Mouse (Mus musculus) E14TG2a.4 (cell line): ENCODE measurements at regions not wholly inside any gene's neighbourhood (a gene's known extent, or its start where the extent isn't known, plus 50 kb on each side); places are given as distances from the start of the nearest gene placed in this dataset.

Experiments
- H3K27me3 ChIP-seq: 2 replicates; pipeline ENCODE4 v1.6.1; 2014; ENCODE audit warnings: low read length, control low read depth; ENCODE audit not compliant: insufficient read depth
- H3K36me3 ChIP-seq: 2 replicates; pipeline ENCODE4 v1.6.1; 2014; ENCODE audit warnings: low read length, control low read depth; ENCODE audit not compliant: insufficient read depth
- H3K4me1 ChIP-seq: replicated peaks from 2 replicates; pipeline ENCODE4 v1.6.1; 2014; ENCODE audit warnings: low read depth, low read length, control low read depth
- H3K4me3 ChIP-seq: replicated peaks from 2 replicates; pipeline ENCODE4 v1.5.1; 2014; ENCODE audit warnings: mild to moderate bottlenecking, low read length
- H3K9me3 ChIP-seq: 2 replicates; pipeline ENCODE4 v1.6.1; 2014; ENCODE audit warnings: low read length, control low read depth
- CTCF ChIP-seq: conservative IDR thresholded peaks from 2 replicates; pipeline ENCODE4 v1.5.1; 2014; ENCODE audit warnings: low read length
- NANOG ChIP-seq: IDR thresholded peaks from 2 replicates; pipeline ENCODE4 v1.6.1; 2014; ENCODE audit warnings: borderline replicate concordance, low read length, mixed read lengths
- POU5F1 ChIP-seq: IDR thresholded peaks from 2 replicates; pipeline ENCODE4 v1.6.1; 2014; ENCODE audit warnings: low read length, borderline replicate concordance

DNA sequence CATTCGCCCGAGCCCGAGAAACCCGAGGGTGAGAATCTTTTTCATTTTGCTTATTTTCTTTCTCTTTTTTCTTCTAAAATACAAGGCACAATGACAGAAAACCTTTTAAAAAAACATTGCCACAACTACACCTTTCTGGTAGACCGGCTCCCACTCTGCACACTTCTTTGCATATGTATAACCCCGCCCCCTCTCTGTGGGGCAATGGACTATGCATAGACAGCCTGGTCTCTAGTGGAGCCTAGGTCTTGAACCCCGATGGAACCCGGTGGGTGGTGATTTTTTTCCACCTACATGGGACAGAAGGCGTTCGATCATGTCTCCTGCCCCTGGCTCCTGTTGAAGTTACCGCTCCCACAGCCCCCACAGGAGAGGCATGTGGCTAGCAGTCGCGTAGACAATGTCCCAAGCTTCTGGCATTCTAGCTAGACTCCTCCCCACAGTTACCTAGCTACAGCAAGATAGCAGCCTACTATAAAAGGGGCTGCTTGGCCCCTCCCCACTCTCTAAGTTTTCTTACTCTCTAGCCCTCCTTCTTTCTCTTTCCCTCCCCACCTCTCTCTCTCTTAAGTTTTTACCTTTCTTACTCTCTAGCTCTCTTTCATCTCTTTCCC lies 183.6 kb downstream of the 9530068E07Rik start:
- TF ChIP-seq NANOG (no peak), CTCF (no peak), POU5F1 (no peak)
- Histone ChIP-seq H3K36me3 (no peaks in the 10 kb centered on the region), H3K27me3 (no peaks in the 10 kb centered on the region)

DNA sequence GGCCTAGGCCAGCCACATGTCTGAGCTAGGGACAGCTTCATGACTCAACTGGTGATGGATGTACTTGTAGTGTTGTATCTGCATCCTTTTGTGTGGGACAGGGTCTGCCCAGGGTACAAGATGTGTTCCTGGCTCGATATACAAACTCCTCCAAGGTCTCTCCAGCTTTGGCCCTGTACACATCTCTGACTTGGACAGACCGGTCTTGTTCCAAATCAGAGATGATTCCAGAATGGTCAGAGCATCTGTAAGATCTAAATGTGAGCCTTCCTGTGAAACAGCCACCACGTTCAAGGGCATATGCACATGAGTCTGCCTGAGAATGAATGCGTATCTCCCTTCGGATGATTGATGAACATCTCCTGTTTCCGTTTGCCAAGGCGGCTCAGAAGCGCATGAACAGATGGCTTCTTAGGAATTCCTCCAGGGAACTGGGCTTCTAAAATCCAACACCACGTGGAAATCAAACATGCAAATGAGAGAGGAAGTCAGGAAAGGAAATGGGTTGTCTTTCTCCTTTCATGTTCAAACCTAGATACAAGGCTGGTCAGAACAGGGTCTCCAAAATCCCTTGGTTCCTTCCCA lies 172.7 kb upstream of the Fstl4 start:
- Histone ChIP-seq H3K36me3 (no peaks in the 10 kb centered on the region), H3K27me3 (peaks cover 9% of the 10 kb centered on the region), H3K4me3 (no peak overlapping the region), H3K4me1 (no peaks in the 10 kb centered on the region), H3K9me3 (peaks cover 9% of the 10 kb centered on the region)
- no peak for TF ChIP-seq POU5F1
- no peak for TF ChIP-seq NANOG
- TF ChIP-seq CTCF: no peak

More for the DNA sequence above, 183.6 kb downstream of the 9530068E07Rik start:
- peak overlapping the region; percentile 17; the same call in 1 of the 2 replicates for H3K4me3 ChIP-seq
- peaks cover 17% of the 10 kb centered on the region for H3K4me1 ChIP-seq
- no peaks in the 10 kb centered on the region for H3K9me3 ChIP-seq

DNA sequence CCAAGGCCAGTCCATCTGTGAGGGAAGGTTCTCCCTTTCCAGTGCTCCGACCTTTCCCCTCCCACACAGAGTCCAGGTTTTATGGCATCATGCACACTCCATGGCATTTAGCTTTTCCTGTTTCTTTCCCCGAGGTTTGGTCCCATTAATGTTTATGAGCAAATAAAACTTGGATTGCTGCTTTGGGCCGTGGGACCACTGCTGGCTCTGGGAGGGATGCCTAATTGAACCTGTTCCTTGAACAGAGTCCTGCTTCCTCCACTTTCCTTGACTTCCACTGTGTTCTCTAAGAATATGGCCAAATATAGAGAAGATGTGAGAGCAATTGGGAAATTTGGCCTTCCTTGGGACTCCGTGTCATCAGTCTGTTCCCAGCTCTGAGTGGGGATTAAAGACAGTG lies 170.3 kb upstream of the Fstl4 start:
- H3K27me3 ChIP-seq: no peaks in the 10 kb centered on the region
- TF ChIP-seq POU5F1 (no peak), CTCF (no peak), NANOG (no peak)
- H3K4me1 ChIP-seq: no peaks in the 10 kb centered on the region
- H3K4me3 ChIP-seq: no peak overlapping the region
- peaks cover 14% of the 10 kb centered on the region for H3K9me3 ChIP-seq
- no peaks in the 10 kb centered on the region for H3K36me3 ChIP-seq

DNA sequence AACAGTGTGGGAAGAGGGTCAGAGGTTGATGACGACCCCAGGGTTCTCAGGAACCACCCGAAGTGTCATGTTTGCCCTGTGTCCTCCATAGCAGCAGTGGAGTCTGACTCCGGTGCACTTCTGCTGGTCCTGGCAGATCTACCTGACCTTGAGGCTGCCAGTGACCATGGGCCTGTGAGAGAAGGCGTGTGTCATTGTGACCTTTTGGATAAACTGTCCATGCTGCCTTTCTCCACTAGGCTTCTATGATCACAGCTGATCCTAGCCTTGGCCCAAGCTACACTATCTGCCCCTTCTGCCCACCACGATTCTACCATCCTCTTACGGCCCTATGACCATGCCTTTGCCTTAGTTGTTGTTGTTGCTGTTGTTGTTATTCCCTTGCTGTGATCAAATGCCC lies 163.2 kb upstream of the Fstl4 start:
- TF ChIP-seq NANOG: no peak
- no peak for TF ChIP-seq POU5F1
- TF ChIP-seq CTCF: no peak
- H3K9me3 ChIP-seq: peaks cover 10% of the 10 kb centered on the region
- no peaks in the 10 kb centered on the region for H3K27me3 ChIP-seq
- H3K36me3 ChIP-seq: no peaks in the 10 kb centered on the region
- no peak overlapping the region for H3K4me3 ChIP-seq
- H3K4me1 ChIP-seq: 0 out of 2 replicates have a peak, but pooled peaks cover 6% of the 10 kb centered on the region

DNA sequence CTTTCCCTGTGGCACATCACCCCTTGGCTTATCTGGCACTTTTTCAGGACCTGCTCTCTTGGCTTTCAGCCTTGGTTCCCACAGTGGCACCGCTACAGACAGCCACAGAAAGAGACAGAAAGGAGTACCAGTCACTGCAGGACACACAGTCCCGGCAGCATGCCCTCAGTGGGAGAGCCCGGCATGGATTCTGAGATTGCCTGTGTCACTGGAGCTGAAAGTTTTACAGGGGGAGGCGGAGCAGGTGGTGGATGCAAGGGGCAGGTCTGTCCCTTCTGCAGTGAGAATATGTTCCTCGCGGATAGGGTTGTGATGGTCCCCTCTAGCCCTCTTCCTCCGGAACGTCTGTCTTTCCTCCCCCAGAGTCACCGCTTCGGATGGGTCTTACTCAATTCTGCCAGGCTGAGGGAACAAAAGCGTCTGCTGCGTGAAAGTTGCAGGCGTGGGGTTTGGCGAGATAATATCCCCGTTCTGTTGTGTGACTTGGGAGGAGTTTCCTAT lies 162.3 kb upstream of the Fstl4 start:
- Histone ChIP-seq H3K9me3 (peaks cover 19% of the 10 kb centered on the region), H3K36me3 (no peaks in the 10 kb centered on the region), H3K4me3 (0 out of 2 replicates have a peak overlapping the region, but pooled peaks have one; percentile 4), H3K27me3 (no peaks in the 10 kb centered on the region), H3K4me1 (0 out of 2 replicates have a peak, but pooled peaks cover 6% of the 10 kb centered on the region)
- no peak for TF ChIP-seq CTCF
- TF ChIP-seq POU5F1: no peak
- no peak for TF ChIP-seq NANOG

DNA sequence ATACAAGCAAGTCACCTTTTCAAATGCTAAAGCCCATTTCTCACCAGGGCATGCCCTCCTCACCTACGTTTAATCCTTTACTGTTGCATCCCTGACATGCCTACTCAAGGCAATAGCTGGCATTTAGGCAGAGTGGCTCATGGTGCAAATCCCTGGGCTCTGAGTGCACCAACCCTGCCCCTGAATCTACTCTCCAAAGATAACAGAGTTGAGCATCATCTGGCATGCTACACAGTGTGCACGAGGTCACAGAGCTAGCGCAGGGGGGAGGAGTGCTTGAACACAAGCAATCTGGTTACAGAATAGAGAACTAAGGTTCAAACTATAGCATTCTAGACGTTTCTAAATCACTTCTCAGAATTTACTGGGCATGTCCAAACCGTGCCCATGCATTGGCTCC lies 161.6 kb upstream of the Fstl4 start:
- Histone ChIP-seq H3K36me3 (no peaks in the 10 kb centered on the region), H3K9me3 (peaks cover 20% of the 10 kb centered on the region), H3K4me3 (no peak overlapping the region), H3K4me1 (0 out of 2 replicates have a peak, but pooled peaks cover 6% of the 10 kb centered on the region), H3K27me3 (no peaks in the 10 kb centered on the region)
- TF ChIP-seq POU5F1 (no peak), NANOG (no peak), CTCF (no peak)

DNA sequence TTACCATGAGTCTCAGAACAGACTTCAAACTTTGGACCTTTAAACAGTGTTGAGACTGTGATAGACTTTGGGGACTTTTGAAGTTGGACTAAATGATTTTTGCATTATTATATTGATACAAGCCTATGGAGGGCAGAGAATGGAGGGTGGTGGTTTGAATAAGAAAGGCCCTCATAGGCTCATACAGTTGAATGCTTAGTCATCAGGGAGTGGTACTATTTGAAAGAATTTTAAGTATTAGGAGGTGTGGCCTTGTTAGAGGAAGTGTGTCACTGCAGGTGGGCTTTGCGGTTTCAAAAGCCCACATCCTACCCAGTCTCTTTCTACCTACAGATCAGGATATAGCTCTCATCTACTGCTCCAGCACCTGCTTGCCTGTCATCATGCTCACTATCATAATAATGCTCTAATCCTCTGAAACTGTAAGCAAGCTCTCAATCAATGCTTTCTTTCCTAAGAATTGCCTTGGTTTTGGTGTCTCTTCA lies 153.7 kb upstream of the Fstl4 start:
- no peaks in the 10 kb centered on the region for H3K36me3 ChIP-seq
- H3K4me1 ChIP-seq: no peaks in the 10 kb centered on the region
- H3K4me3 ChIP-seq: no peak overlapping the region
- TF ChIP-seq CTCF (no peak), POU5F1 (no peak), NANOG (no peak)
- H3K27me3 ChIP-seq: no peaks in the 10 kb centered on the region
- H3K9me3 ChIP-seq: peaks cover 74% of the 10 kb centered on the region

DNA sequence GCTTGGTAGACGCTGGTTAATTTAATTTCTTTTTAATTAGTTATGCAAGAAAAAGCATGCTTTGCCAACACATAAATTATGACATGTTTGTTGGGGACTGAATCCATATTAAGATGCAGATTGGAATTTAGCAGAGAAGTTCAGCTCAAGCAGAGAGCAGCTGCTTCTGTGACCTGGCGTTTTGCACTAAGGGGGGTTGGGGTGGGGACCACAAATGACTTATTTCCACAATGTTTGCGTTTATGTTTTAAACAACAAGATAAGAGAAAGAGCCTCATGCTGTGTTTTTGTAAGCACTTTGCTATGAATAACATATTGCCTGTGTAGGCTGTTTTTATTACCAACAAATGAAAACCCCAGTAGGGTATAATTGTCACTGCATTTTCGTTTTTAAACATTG lies 148.8 kb upstream of the Fstl4 start:
- peaks cover 32% of the 10 kb centered on the region for H3K9me3 ChIP-seq
- no peak for TF ChIP-seq NANOG
- no peak for TF ChIP-seq POU5F1
- no peak for TF ChIP-seq CTCF
- H3K4me3 ChIP-seq: no peak overlapping the region
- no peaks in the 10 kb centered on the region for H3K36me3 ChIP-seq
- no peaks in the 10 kb centered on the region for H3K4me1 ChIP-seq
- H3K27me3 ChIP-seq: no peaks in the 10 kb centered on the region; the same call in 1 of the 2 replicates
